Mouse (Mus musculus): ENCODE measurements around the gene Isl2. TPM values are rescaled to one million over a fixed set of nuclear protein-coding genes. Genes with fewer than 3 reads are reported as not detected.

Gene Isl2
- polyA plus RNA-seq, 1 experiment from 2014 or later, result 2.5 TPM

- Histone ChIP-seq H3K4me3 (no peak overlapping the region), H3K36me3 (no peaks in the 10 kb centered on the region), H3K9me3 (replicated peaks) (no peaks in the 10 kb centered on the region), H3K27ac (no peak overlapping the region), H3K27me3 (ENCODE audit: low read depth, poor library complexity, severe bottlenecking) (no peaks in the 10 kb centered on the region), H3K4me1 (peaks cover 7% of the 10 kb centered on the region; the same call in 1 of the 2 replicates)
- DNase-seq (ENCODE audit: low spot score), result no peak
- 51% methylated on average over 5 of the region's 5 CpGs for WGBS
These were observed 30.1 kb downstream of the Isl2 start for GRCm38 (mm10) chr9:55568466-55569159.

- Histone ChIP-seq H3K27me3 (ENCODE audit: low read depth, poor library complexity, severe bottlenecking) (no peaks in the 10 kb centered on the region), H3K27ac (no peak overlapping the region), H3K9me3 (replicated peaks) (no peaks in the 10 kb centered on the region), H3K4me3 (no peak overlapping the region), H3K4me1 (peaks cover 7% of the 10 kb centered on the region; the same call in 1 of the 2 replicates), H3K36me3 (no peaks in the 10 kb centered on the region)
- WGBS, result 91% methylated on average over 1 of the region's 1 CpGs
- DNase-seq (ENCODE audit: low spot score), result no peak
These were observed 32.6 kb downstream of the Isl2 start for GRCm38 (mm10) chr9:55571071-55571470.

DNA sequence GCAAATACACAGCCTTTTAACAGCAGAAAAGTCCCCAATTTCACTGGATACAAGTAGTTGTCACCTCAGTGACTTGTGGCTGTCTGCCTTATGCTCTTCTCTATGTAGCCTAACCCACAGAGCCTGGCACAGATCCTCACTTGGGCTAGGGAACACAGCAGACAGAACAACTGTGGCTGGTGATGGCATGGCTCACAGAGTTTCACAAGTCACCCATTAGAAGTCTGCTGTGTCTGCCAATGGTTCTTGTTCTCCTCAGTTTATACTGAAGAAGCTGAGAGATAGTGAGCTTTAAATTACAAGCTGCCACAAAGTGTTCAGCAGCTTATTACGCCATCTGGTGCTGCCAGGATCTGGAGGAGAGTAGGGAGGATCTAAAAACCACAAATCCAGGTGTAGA is 38.1 kb downstream of the Isl2 start:
- H3K4me1 ChIP-seq, result peaks cover 3% of the 10 kb centered on the region
- no peak overlapping the region for H3K27ac ChIP-seq
- DNase-seq (ENCODE audit: low spot score), result no peak
- H3K27me3 ChIP-seq (ENCODE audit: low read depth, poor library complexity, severe bottlenecking), result no peaks in the 10 kb centered on the region
- 53% methylated on average over 1 of the region's 1 CpGs for WGBS
- H3K4me3 ChIP-seq, result no peak overlapping the region
- H3K36me3 ChIP-seq, result no peaks in the 10 kb centered on the region
- no peaks in the 10 kb centered on the region for H3K9me3 ChIP-seq (replicated peaks)

DNA sequence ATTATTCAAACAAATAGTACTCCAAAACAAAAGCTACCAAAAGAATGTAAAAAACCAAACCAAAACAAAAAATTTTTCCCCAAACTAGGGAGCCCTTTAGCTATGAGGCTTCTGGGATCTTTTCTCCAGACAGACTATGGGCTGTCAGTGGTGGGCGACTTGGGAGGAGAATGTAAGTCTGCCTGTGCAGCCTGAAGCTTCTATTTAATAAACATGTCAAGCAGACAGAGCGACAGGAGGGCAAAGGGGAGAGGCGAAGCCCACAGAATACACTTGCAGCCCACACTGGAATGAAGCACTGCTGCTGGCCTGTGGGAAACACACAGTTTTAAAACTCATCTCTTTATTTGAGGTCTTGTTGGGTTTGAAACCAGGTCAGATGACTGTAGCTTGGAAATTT is 42.9 kb downstream of the Isl2 start:
- Histone ChIP-seq H3K27ac (no peak overlapping the region), H3K4me3 (no peak overlapping the region), H3K27me3 (ENCODE audit: low read depth, poor library complexity, severe bottlenecking) (no peaks in the 10 kb centered on the region), H3K9me3 (replicated peaks) (no peaks in the 10 kb centered on the region), H3K36me3 (no peaks in the 10 kb centered on the region), H3K4me1 (peaks cover 6% of the 10 kb centered on the region)
- no peak for DNase-seq (ENCODE audit: low spot score)
- WGBS, result 18% methylated on average over 3 of the region's 3 CpGs

DNA sequence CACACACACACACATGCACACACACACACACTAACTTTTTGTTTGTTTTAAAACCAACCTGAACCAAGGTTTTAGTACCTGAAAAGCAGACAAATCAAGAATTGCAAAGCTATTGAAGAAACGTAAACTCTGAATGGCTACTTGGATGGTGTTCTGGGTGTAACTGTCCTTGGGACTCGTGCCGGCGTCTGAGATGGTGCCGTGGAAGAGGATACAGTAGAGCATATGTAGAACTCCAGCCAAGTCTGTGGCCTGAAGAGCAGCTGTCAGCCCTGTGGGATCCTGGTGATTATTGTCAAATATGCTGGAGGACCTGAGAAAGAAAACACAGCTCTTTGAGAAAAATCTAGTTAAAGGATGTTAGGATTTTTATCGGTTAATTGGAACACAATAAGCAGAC is 47.7 kb downstream of the Isl2 start:
- no peaks in the 10 kb centered on the region for H3K36me3 ChIP-seq
- no peaks in the 10 kb centered on the region for H3K9me3 ChIP-seq (replicated peaks)
- no peaks in the 10 kb centered on the region for H3K27me3 ChIP-seq (ENCODE audit: low read depth, poor library complexity, severe bottlenecking)
- no peak overlapping the region for H3K27ac ChIP-seq
- 96% methylated on average over 6 of the region's 6 CpGs for WGBS
- peaks cover 6% of the 10 kb centered on the region for H3K4me1 ChIP-seq
- no peak for DNase-seq (ENCODE audit: low spot score)
- H3K4me3 ChIP-seq, result no peak overlapping the region

Other genes starting within 250 kb of the Isl2 start
- 1.1 and 1.4 TPM in 2 replicates for gene Nrg4, start 211.8 kb upstream of the Isl2 start, polyA plus RNA-seq (2016; fragmentation: Nextera tagmentation; extraction: Ambion mirVana)
- 0.23 and 0.49 TPM in 2 replicates for gene Tmem266, start 211.8 kb upstream of the Isl2 start, polyA plus RNA-seq (2016; fragmentation: Nextera tagmentation; extraction: Ambion mirVana)
- 147 and 170 TPM in 2 replicates for gene Etfa, start 26.4 kb upstream of the Isl2 start, polyA plus RNA-seq (2016; fragmentation: Nextera tagmentation; extraction: Ambion mirVana)

Data from limb, embryonic 10.5 days (tissue).